Mouse (Mus musculus): Measurements from ENCODE around the gene Xpo5.

Gene Xpo5

DNA sequence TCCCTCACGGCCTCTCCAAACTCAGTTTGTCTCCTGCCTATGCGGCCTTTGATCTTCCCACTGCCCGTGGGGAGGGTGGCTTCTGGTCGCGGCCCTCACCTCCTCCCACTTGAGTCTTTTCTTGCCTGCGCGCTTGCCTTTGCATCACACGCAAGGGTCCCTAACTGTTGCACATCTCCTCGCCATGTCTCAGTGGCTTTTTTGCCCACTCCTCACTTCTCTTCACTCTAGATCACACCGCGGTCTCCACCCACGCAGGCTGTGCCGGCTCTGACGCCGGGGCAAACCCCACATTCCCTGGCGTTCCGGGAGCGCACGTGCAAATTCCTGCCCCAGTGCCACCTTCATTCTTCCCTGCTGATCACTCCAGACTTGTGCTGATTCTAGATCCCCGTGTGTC is 496 bp downstream of the Xpo5 start:
- no peak for DNase-seq (ENCODE audit: low spot score)

- no peak for DNase-seq (ENCODE audit: low spot score)
Observed at GRCm38 (mm10) chr17:46206676-46207075, 4.1 kb downstream of the Xpo5 start.

GRCm38 (mm10) chr17:46210550-46210949 is 8.0 kb downstream of the Xpo5 start:
- DNase-seq (ENCODE audit: low spot score) = no peak

DNA sequence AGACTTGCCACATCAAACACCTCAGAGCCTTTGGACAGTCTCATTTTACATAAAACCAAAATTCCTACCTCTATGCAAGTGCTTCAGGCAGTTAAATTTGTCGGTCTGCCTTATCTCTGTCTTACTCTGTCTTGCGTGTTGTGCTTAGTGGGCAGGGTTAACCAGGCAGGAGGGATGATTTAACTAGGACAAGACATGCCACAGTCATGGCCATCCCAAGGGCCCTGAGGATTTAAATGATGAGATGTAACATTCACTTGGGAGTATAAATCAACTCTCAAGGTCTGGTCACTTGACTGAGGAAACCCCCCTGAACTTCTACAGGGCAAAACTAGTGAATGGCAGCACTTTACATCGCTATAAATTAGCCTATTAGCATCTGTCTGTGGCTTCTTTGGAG is 19.0 kb downstream of the Xpo5 start:
- DNase-seq (ENCODE audit: low spot score) = no peak

GRCm38 (mm10) chr17:46227576-46227975 is 25.0 kb downstream of the Xpo5 start:
- no peak for DNase-seq (ENCODE audit: low spot score)

GRCm38 (mm10) chr17:46236067-46236466 is 33.5 kb downstream of the Xpo5 start:
- DNase-seq (ENCODE audit: low spot score) = no peak

DNA sequence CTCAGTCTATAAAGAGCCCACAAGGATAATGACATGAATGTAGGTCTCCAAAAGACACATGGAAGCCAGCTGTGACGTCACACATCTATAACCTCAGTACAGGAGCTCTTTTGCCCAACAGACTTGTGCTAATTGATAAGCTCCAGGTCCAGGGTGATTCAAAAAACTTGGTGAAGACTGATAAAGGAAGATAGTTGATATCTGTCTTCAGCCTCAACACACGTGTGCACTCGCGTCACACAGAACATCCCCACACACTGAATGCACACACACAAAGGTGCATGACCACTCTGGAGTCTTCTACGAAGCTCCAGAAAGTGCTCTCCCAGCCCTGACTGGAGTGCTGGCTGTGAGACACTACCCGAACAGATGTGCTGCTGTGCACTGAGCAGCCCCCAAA is 34.5 kb downstream of the Xpo5 start:
- no peak for DNase-seq (ENCODE audit: low spot score)

DNA sequence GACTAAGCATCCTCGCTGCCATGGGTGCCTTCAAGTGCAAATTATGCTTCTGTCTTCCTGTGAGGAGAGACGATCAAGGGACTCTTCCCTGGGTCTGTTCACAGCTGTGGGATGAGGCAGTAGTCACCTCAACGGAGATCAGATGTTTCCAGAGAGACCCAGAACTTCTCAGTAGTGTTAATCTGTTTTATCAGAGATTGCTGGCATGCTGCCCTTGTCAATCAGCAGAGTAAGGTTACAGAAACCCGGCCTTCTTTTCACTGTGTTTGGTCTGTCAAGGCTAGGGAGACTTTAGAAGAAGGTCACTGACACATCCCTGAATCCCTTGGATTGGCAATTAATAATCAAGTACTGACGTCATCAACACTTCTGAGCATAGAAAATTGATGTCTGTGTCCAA is 34.9 kb downstream of the Xpo5 start:
- DNase-seq (ENCODE audit: low spot score) = no peak

DNA sequence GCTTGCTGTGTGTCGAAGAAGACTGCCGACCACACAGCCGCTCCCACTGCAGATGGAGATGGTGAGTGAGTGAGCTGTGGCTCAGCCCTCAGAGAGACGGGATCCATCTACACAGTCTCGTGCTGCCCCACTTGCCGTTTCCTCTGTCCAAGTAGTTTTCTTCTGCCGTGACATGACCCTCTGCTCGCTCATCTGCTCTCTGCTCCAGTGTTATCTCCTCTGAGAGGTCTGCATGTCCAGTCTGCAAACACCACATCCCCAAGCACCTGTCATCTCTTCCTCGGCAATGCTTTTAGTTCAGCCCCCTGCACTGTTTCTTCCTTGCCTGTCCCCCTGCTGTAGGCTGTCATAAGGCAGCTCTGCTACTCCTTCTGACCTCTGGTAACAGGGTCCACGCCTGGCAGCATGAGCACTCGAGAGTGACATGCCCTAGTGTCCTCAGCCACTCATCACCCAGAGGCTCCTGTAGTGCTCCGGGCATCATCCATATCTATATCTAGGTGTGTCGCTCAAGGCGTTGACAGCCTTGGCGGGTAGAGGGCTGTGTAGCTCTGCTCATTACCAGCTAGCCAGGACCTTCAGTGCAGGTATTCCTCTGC is 37.0 kb downstream of the Xpo5 start:
- no peak for DNase-seq (ENCODE audit: low spot score)

- no peak for DNase-seq (ENCODE audit: low spot score)
Observed at GRCm38 (mm10) chr17:46241471-46241870, 38.9 kb downstream of the Xpo5 start.

- DNase-seq (ENCODE audit: low spot score) = no peak
Observed at GRCm38 (mm10) chr17:46242274-46242673, 39.7 kb downstream of the Xpo5 start.

DNA sequence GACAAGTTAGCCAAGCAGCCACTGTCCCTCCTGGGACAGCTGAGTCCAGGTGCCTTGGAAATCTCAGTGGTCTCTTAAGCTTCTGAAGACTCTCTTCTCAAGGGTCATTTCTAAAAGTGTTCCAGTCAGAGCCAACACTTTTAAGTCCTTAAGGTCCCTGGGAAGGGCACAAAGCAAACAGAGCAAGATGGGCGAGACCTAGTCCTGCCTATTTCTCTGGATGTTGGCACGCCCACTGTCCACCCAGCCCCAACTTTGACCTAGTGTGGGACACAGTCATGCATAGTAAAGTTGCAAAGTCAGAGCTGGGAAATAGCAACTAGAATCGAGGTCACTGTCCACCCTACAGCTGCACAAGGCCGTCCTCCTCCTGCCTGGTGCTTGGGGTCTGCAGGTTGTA is 40.4 kb downstream of the Xpo5 start:
- no peak for DNase-seq (ENCODE audit: low spot score)

DNA sequence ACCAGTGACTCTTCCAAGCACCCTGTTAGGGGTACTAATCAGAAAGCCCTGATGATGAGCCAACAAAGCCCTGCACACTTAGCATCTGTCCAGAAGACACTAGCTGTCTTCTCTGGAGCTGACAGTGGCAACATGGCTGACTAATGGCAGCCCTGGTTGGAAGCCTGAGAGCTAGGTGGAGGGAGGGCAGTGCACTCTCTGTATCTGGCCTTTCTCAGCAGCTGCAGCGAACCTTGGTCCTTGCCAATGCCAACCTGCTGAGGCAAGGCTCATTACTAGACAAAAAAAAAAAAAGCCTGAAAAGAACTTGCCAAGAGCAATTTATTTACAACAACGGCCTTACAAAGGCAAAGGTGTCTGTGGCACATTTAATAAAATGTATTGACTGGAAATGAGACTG is 41.0 kb downstream of the Xpo5 start:
- DNase-seq (ENCODE audit: low spot score) = no peak

- no peak for DNase-seq (ENCODE audit: low spot score)
Observed at GRCm38 (mm10) chr17:46244579-46244978, 42.0 kb downstream of the Xpo5 start.

- peak; percentile 95 for DNase-seq (ENCODE audit: low spot score)
Observed at GRCm38 (mm10) chr17:46247512-46248188, 45.1 kb downstream of the Xpo5 start, which contains the start of the genes Polr1c and Yipf3. Gene Polr1c, minus strand, starts transcription at chr17:46248054. Gene Yipf3, plus strand, starts transcription at chr17:46248080.

- DNase-seq (ENCODE audit: low spot score) = no peak
Observed at GRCm38 (mm10) chr17:46248189-46248522, 45.6 kb downstream of the Xpo5 start.

DNA sequence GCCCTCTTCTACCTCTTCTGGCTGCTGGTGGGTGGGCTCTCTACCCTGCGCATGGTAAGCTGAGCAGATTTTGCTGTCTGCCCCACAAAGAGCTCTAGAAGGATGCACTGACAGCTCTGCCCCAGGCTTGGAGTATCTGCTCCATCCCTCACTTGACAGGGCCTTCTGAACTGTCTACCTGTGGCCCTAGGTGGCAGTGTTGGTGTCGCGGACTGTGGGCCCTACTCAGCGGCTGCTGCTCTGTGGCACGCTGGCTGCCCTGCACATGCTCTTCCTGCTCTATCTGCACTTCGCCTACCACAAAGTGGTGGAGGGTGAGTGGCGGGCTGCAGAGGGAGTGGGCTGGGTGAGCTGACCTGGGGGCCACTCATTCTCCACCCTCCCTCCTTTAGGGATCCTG is 48.6 kb downstream of the Xpo5 start:
- DNase-seq (ENCODE audit: low spot score) = no peak

GRCm38 (mm10) chr17:46252571-46253451 is 50.2 kb downstream of the Xpo5 start:
- DNase-seq (ENCODE audit: low spot score) = no peak

GRCm38 (mm10) chr17:46253452-46254084 is 51.0 kb downstream of the Xpo5 start, which contains the start of gene Lrrc73:
Gene Lrrc73, plus strand, starts transcription at chr17:46253531.
- peak; percentile 88 for DNase-seq (ENCODE audit: low spot score)

DNA sequence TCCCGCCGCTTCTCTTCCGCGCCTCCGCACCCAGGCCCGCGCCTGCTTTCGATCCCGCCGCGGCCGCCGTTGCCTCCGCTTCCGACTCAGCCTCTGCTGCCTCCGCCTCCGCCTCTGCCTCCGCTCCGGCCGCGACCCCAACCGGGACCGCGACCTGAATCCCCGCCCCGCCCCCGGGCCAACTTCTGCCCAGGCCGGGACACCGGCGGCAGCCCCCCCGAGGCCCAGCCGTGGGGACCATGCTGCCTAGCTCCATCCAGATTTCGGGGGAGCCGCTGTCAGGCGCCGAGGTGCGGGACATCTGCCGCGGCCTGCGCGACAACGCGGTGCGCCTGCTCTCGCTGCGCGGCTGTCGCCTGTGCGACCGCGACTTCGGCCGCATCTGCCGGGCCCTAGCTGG is 51.5 kb downstream of the Xpo5 start:
- peak; percentile 43 for DNase-seq (ENCODE audit: low spot score)

GRCm38 (mm10) chr17:46255147-46255546 is 52.6 kb downstream of the Xpo5 start:
- no peak for DNase-seq (ENCODE audit: low spot score)

- DNase-seq (ENCODE audit: low spot score) = no peak
Observed at GRCm38 (mm10) chr17:46258279-46259053, 55.9 kb downstream of the Xpo5 start.
